Mouse (Mus musculus) heart, adult 2 months (tissue): ENCODE results near the gene Tsga10ip. TPM values are rescaled to one million over a fixed set of nuclear protein-coding genes. Genes with fewer than 3 reads are reported as not detected.

Source experiments
- DNase-seq, 2 experiments: peaks; one replicate each; pipeline ENCODE4 v3.0.0; 2021
- H3K27ac ChIP-seq: fragments of 200-600 bp; 2 replicates; pipeline ENCODE4 v1.8.1; 2022
- H3K27me3 ChIP-seq: fragments of 200-500 bp; 2 replicates; pipeline ENCODE4 v1.6.1; 2012; ENCODE audit warnings: mild to moderate bottlenecking, low read length, inconsistent platforms, mixed read lengths; ENCODE audit not compliant: control insufficient read depth, insufficient read depth
- H3K36me3 ChIP-seq: fragments of 200-500 bp; 2 replicates; pipeline ENCODE4 v1.6.1; 2012; ENCODE audit warnings: low read length, inconsistent platforms; ENCODE audit not compliant: control insufficient read depth, insufficient read depth
- H3K4me1 ChIP-seq: fragments of 200-500 bp; 2 replicates; pipeline ENCODE4 v1.6.1; 2011; ENCODE audit warnings: low read length; ENCODE audit not compliant: control insufficient read depth, insufficient read depth
- H3K4me3 ChIP-seq: fragments of 200-600 bp; 2 replicates; pipeline ENCODE4 v1.8.1; 2022
- H3K79me2 ChIP-seq: fragments of 200-500 bp; replicated peaks from 2 replicates; pipeline ENCODE4 v1.6.1; 2012; ENCODE audit warnings: mild to moderate bottlenecking, inconsistent platforms, low read length, moderate library complexity, mixed read lengths; ENCODE audit not compliant: control insufficient read depth, insufficient read depth
- H3K9ac ChIP-seq: fragments of 200-500 bp; 2 replicates; pipeline ENCODE4 v1.6.1; 2012; ENCODE audit warnings: low read depth, mild to moderate bottlenecking, control low read depth, inconsistent platforms, low read length, mixed read lengths
- CTCF ChIP-seq: fragments of 200-600 bp; IDR thresholded peaks from 2 replicates; pipeline ENCODE4 v1.8.1; 2022; ENCODE audit warnings: antibody characterized with exemption, mild to moderate bottlenecking, moderate library complexity
- EP300 ChIP-seq: fragments of 200-500 bp; IDR thresholded peaks from 2 replicates; pipeline ENCODE4 v1.6.1; 2011; ENCODE audit warnings: low read depth, low read length, control low read depth; ENCODE audit not compliant: insufficient read depth
- POLR2A ChIP-seq: fragments of 200-500 bp; IDR thresholded peaks from 2 replicates; pipeline ENCODE4 v1.6.1; 2011; ENCODE audit warnings: mild to moderate bottlenecking, low read depth, low read length, control low read depth; ENCODE audit not compliant: insufficient read depth
- WGBS: fragments of 180-500 bp; shearing (Covaris S2); methylation state at CpG from one replicate; pipeline ENCODE4 v1.1.7; 2018; 5-methylcytosine and 5-hydroxymethylcytosine counted together
- intact Hi-C: fragments of 180-260 bp; cut with DNase I; formaldehyde crosslinking; loops from one replicate; pipeline ENCODE4 v1.15.1; 2025
- polyA plus RNA-seq: library from polyadenylated mRNA; depleted of rRNA; stranded (reverse); fragments of >200 nt; gene quantifications from 2 replicates; pipeline ENCODE4 v1.2.3, GENCODE M21; 2012; rRNA removed
- total RNA-seq, 2 experiments: library from RNA; stranded (reverse); gene quantifications; 2 replicates each; pipeline ENCODE4 v1.2.3; 2021

Gene Tsga10ip
- total and polyA plus RNA-seq, 3 experiments, result 0.08 to 0.52 (median 0.39) TPM

DNA sequence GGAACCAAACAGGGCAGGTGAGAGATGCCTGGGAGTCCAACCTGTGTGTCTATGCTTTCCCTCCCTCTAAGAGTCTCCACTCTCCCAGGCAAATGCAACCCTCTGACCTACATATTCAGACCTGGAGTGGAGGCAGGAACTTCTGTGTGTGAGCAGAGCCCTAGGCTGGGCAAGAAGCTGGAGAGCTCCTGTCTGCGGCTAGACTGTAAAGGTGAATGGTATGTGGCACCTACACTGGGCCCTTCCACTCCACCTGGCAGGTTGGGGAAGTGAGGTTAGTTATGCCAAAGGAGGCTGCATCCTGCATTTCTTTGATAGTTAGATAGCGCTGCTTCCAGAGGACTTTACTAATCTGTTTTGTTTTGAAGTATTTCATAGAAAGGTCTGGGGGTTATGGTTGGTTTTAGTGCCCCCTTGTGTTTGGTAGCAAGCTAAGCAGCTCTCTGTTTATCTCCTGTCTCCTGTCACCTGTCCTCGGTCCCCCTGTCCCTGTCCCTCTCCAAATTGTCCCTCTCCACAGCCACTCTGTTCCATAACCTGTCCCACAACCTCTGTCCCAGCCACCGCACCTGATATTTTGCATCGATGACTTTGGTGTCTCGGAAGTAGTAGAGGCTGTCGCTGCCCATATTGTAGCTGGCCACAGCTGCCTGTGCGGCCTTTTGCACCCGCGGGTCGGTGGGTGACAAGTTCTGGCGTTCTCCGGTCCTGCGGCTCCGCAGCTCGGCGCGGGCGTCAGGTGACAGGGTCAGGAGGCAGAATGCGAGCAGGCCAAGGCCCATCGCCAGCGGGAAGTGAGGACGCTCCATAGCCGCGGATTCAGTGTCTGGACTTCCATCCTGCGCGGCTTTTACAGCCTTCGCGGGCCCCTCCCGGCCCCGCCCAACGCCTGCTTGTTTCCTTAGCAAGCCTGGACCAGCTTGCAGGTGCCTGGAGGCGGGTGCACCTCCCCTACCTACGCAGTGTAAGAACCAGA lies 53.5 kb downstream of the Tsga10ip start:
- Histone ChIP-seq H3K79me2 (no peaks in the 10 kb centered on the region), H3K4me3 (peak overlapping the region; percentile 49), H3K36me3 (no peaks in the 10 kb centered on the region), H3K4me1 (peaks cover 14% of the 10 kb centered on the region), H3K27ac (no peak overlapping the region; the same call in 1 of the 2 replicates), H3K27me3 (no peaks in the 10 kb centered on the region), H3K9ac (peak overlapping the region; percentile 75)
- WGBS, result 6% methylated on average over 34 of the region's 34 CpGs
- DNase-seq, result peak; percentile 34 to 57
- TF ChIP-seq EP300 (0 out of 2 replicates have a peak, but pooled peaks have one; percentile 37), POLR2A (no peak), CTCF (peak; percentile 83)
- intact Hi-C loops, result loop anchor here (1.0 to 5.0 kb wide), 3 partner anchors 11 to 152 kb away; no protein-coding TSS in a partner anchor

DNA sequence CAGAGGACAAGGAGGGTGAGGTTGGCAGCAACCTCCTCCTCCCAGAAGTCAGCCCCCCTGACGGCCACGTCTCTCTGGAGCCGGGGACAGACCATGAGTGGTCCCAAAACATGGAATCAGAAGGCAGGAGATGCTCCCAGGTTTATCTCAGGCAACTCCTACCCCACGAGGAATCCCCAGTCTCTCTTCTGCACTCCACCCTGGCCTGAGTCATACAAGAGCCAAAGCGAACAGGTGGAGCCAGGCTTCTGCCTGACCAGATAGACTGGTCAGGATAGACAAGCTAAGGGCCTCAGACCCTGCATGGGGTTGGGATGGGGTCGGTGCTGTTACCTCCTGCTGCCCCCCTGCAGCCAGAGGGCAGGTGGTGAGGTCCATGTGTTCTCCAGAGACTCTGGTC lies 54.3 kb downstream of the Tsga10ip start:
- Histone ChIP-seq H3K79me2 (no peaks in the 10 kb centered on the region), H3K4me1 (peaks cover 14% of the 10 kb centered on the region), H3K27ac (no peak overlapping the region), H3K36me3 (no peaks in the 10 kb centered on the region), H3K4me3 (no peak overlapping the region), H3K9ac (no peak overlapping the region), H3K27me3 (no peaks in the 10 kb centered on the region)
- 69% methylated on average over 6 of the region's 6 CpGs for WGBS
- TF ChIP-seq POLR2A (no peak), CTCF (no peak), EP300 (no peak)
- no peak for DNase-seq
- intact Hi-C loops, result loop anchor here (1.0 to 5.0 kb wide), 3 partner anchors 10 to 151 kb away; no protein-coding TSS in a partner anchor

DNA sequence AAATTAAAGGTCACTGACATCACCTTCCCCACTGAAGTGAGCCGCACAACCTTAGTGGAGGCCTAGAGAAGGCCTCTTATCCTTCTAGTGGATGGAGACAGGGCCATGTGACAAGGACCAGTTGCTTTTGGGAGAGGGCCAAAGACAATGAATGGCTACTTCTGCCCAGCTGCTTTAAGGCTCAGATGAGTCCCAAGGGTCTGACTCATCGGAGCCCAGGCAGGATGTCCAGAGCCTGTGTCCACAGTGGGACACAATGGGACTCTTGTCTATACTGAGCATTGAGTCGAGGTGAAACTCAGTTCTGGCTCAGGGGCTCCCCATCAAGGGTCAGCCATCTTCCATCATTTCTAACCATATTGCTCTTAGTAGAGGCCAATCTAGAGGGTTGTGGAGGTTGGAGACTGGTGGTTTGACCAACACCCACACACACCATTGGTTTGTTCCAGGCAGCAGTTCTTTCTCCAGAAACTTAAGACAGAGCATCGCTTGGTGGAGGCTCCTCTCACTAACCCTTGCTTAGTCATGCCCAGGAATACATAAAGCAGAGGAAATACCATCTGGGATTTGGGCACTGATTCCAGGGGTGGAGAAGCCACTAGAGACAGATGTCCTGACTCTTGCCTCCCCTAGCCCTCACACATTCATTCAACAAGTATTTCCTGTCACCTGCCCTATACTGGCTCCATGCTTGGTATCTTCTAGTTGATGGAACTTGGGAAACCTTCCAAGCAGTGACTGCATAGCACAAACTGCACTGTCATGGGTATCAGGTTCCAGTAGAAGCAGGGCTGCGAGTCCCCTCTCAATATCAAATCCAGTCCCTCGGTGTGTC lies 56.8 kb downstream of the Tsga10ip start:
- H3K27ac ChIP-seq, result peak overlapping the region; percentile 75
- intact Hi-C loops, result loop anchor here (5.0 kb wide), 1 partner anchor 148 kb away; no protein-coding TSS in a partner anchor

DNA sequence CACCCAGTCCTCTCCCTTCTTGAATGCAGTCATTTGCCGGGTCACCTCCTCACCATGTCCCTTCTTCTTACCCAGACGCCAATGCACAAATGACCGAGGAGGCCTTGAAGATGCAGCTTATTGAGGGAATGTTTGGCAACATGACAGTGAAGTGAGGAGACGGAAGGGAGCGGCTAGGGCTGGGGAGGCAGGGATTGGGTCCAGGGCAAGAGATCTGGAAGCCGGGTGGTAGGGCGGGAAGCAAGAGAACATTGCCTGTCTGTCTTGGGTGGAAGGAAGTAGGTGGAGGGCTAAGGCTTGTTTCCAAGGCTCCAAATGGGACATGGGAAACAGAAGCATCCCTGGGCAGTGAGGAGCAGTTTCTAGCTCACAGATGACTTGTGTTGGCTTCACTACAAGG lies 61.0 kb downstream of the Tsga10ip start:
- TF ChIP-seq CTCF (no peak), POLR2A (no peak), EP300 (peak; percentile 46; the same call in 1 of the 2 replicates)
- no peak overlapping the region for H3K4me3 ChIP-seq
- no peaks in the 10 kb centered on the region for H3K79me2 ChIP-seq
- intact Hi-C loops, result no loop called here
- no peak overlapping the region for H3K9ac ChIP-seq
- H3K4me1 ChIP-seq, result peaks cover 17% of the 10 kb centered on the region
- H3K27me3 ChIP-seq, result no peaks in the 10 kb centered on the region
- H3K36me3 ChIP-seq, result no peaks in the 10 kb centered on the region
- WGBS, result 39% methylated on average over 7 of the region's 7 CpGs
- H3K27ac ChIP-seq, result peak overlapping the region; percentile 62
- DNase-seq, result peak; percentile 46 to 64

More for the DNA sequence above, 56.8 kb downstream of the Tsga10ip start:
- Histone ChIP-seq H3K27me3 (no peaks in the 10 kb centered on the region), H3K36me3 (no peaks in the 10 kb centered on the region), H3K4me1 (peaks cover 20% of the 10 kb centered on the region), H3K79me2 (no peaks in the 10 kb centered on the region), H3K4me3 (no peak overlapping the region), H3K9ac (no peak overlapping the region)
- TF ChIP-seq POLR2A (peak; percentile 35; the same call in 1 of the 2 replicates), CTCF (no peak), EP300 (peak; percentile 69; the same call in 1 of the 2 replicates)
- peak; percentile 55 to 75 for DNase-seq
- WGBS, result 38% methylated on average over 6 of the region's 6 CpGs

Other genes with a start within 250 kb of the Tsga10ip start
- gene Pacs1, start 129.4 kb downstream of the Tsga10ip start, total RNA-seq, result 10 to 100 TPM; 20.8 to 21.6 TPM
- gene Pacs1, start 129.4 kb downstream of the Tsga10ip start, polyA plus RNA-seq, result 25.7 and 28.5 TPM in 2 replicates
- gene Sf3b2, start 107.1 kb downstream of the Tsga10ip start, total RNA-seq, result 100 to 1,000 TPM; 103 to 121 TPM
- 83.1 and 94.5 TPM in 2 replicates for gene Sf3b2, start 107.1 kb downstream of the Tsga10ip start, polyA plus RNA-seq
- gene Gal3st3, start 104.2 kb downstream of the Tsga10ip start, total RNA-seq, result 10 to 100 TPM; 27.2 to 29.9 TPM
- 35.5 and 36.1 TPM in 2 replicates for gene Gal3st3, start 104.2 kb downstream of the Tsga10ip start, polyA plus RNA-seq
- gene Catsper1, start 66.8 kb downstream of the Tsga10ip start, total RNA-seq, result not detected
- 0.16 TPM in 1 of 2 replicates, not detected in the other for gene Catsper1, start 66.8 kb downstream of the Tsga10ip start, polyA plus RNA-seq
- gene Cst6, start 53.0 kb downstream of the Tsga10ip start, total RNA-seq, result 10 to 100 TPM; 10.9 to 16.8 TPM
- gene Cst6, start 53.0 kb downstream of the Tsga10ip start, polyA plus RNA-seq, result 5.7 and 10.4 TPM in 2 replicates
- gene Eif1ad, start 35.8 kb downstream of the Tsga10ip start, total RNA-seq, result 10 to 100 TPM; 16.3 to 19.5 TPM
- gene Eif1ad, start 35.8 kb downstream of the Tsga10ip start, polyA plus RNA-seq, result 18.5 and 28.1 TPM in 2 replicates
- gene Banf1, start 35.4 kb downstream of the Tsga10ip start, total RNA-seq, result 100 to 1,000 TPM; 113 to 133 TPM
- 148 and 173 TPM in 2 replicates for gene Banf1, start 35.4 kb downstream of the Tsga10ip start, polyA plus RNA-seq
- gene Sart1, start 13.8 kb downstream of the Tsga10ip start, total RNA-seq, result 10 to 100 TPM; 47.3 to 51.8 TPM
- 10.6 and 22.1 TPM in 2 replicates for gene Sart1, start 13.8 kb downstream of the Tsga10ip start, polyA plus RNA-seq
- 100 to 1,000 TPM; 278 to 344 TPM for gene Drap1, start 22.5 kb upstream of the Tsga10ip start, total RNA-seq
- gene Drap1, start 22.5 kb upstream of the Tsga10ip start, polyA plus RNA-seq, result 175 and 189 TPM in 2 replicates
- gene AI837181, start 22.6 kb upstream of the Tsga10ip start, total RNA-seq, result 10 to 100 TPM; 32.9 TPM
- gene AI837181, start 22.6 kb upstream of the Tsga10ip start, polyA plus RNA-seq, result 55.4 and 59.5 TPM in 2 replicates
- not detected for gene Fosl1, start 45.0 kb upstream of the Tsga10ip start, total RNA-seq
- gene Fosl1, start 45.0 kb upstream of the Tsga10ip start, polyA plus RNA-seq, result 0.12 TPM in 1 of 2 replicates, not detected in the other
- gene Ccdc85b, start 55.4 kb upstream of the Tsga10ip start, total RNA-seq, result 1 to 10 TPM; 6.3 to 9.7 TPM
- gene Ccdc85b, start 55.4 kb upstream of the Tsga10ip start, polyA plus RNA-seq, result 5.9 and 6.1 TPM in 2 replicates
- gene Fibp, start 58.1 kb upstream of the Tsga10ip start, total RNA-seq, result 10 to 100 TPM; 47.1 to 52.9 TPM
- 85.6 and 88.3 TPM in 2 replicates for gene Fibp, start 58.1 kb upstream of the Tsga10ip start, polyA plus RNA-seq
- gene Ctsw, start 66.0 kb upstream of the Tsga10ip start, total RNA-seq, result under 1 TPM; 0.32 to 0.42 TPM
- 0.67 and 2.0 TPM in 2 replicates for gene Ctsw, start 66.0 kb upstream of the Tsga10ip start, polyA plus RNA-seq
- 10 to 100 TPM in 1 of 2 experiments, 1 to 10 TPM in 1; 8.2 to 10.3 TPM for gene Efemp2, start 71.4 kb upstream of the Tsga10ip start, total RNA-seq
- 33.6 and 36.3 TPM in 2 replicates for gene Efemp2, start 71.4 kb upstream of the Tsga10ip start, polyA plus RNA-seq
- 10 to 100 TPM; 18.6 to 21.6 TPM for gene Mus81, start 85.9 kb upstream of the Tsga10ip start, total RNA-seq
- gene Mus81, start 85.9 kb upstream of the Tsga10ip start, polyA plus RNA-seq, result 36.4 and 38.6 TPM in 2 replicates
- 100 to 1,000 TPM; 169 to 194 TPM for gene Cfl1, start 87.9 kb upstream of the Tsga10ip start, total RNA-seq
- 160 and 206 TPM in 2 replicates for gene Cfl1, start 87.9 kb upstream of the Tsga10ip start, polyA plus RNA-seq
- under 1 TPM; 0.82 to 0.89 TPM for gene 1700020D05Rik, start 101.3 kb upstream of the Tsga10ip start, total RNA-seq
- gene 1700020D05Rik, start 101.3 kb upstream of the Tsga10ip start, polyA plus RNA-seq, result 0.70 and 0.85 TPM in 2 replicates
- gene Snx32, start 108.0 kb upstream of the Tsga10ip start, total RNA-seq, result 1 to 10 TPM; 3.9 to 5.2 TPM
- gene Snx32, start 108.0 kb upstream of the Tsga10ip start, polyA plus RNA-seq, result 11.4 and 13.0 TPM in 2 replicates
- gene Ovol1, start 158.1 kb upstream of the Tsga10ip start, total RNA-seq, result not detected
- 0.04 TPM in 1 of 2 replicates, not detected in the other for gene Ovol1, start 158.1 kb upstream of the Tsga10ip start, polyA plus RNA-seq
- 1 to 10 TPM; 3.0 to 3.3 TPM for gene Ap5b1, start 165.5 kb upstream of the Tsga10ip start, total RNA-seq
- 3.0 and 3.1 TPM in 2 replicates for gene Ap5b1, start 165.5 kb upstream of the Tsga10ip start, polyA plus RNA-seq
- gene Rnaseh2c, start 199.3 kb upstream of the Tsga10ip start, total RNA-seq, result 10 to 100 TPM; 50.2 to 58.6 TPM
- gene Rnaseh2c, start 199.3 kb upstream of the Tsga10ip start, polyA plus RNA-seq, result 18.7 and 37.1 TPM in 2 replicates
- gene Kat5, start 207.7 kb upstream of the Tsga10ip start, total RNA-seq, result 10 to 100 TPM; 27.0 to 27.5 TPM
- gene Kat5, start 207.7 kb upstream of the Tsga10ip start, polyA plus RNA-seq, result 36.1 and 56.9 TPM in 2 replicates
- gene Rela, start 235.0 kb upstream of the Tsga10ip start, total RNA-seq, result 10 to 100 TPM; 26.8 to 32.5 TPM
- gene Rela, start 235.0 kb upstream of the Tsga10ip start, polyA plus RNA-seq, result 39.8 and 57.2 TPM in 2 replicates